Mouse (Mus musculus): ENCODE results near the gene Slc25a20. TPM values are rescaled to one million over a fixed set of nuclear protein-coding genes. Genes with fewer than 3 reads are reported as not detected.
"Not testable (repeated sequence)": the region's sequence is repeated elsewhere in the genome, so short reads cannot be mapped to it uniquely, and the experiment has no call there.

The Slc25a20 gene
- polyA plus RNA-seq, 1 experiment from 2014 or later: 31.2 TPM

DNA sequence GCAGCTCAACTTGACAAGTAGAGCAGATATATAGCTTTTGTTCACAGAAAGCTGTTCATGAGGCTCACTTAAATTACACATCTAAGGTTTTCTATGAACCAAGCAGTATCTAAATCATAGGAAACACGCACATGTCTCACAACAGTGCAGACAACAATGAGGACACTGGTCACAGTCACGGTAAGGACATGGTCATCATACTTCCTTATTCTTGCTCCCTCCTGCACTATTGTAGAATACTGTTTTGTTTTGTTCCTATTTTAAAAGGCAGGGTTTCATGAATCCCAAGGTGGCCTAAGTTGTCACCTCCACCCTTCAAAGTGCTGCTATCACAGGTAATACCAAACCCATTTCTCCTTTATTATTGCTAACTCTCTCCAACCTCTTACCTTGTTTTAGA, 22.1 kb upstream of the Slc25a20 start:
- H3K4me3 ChIP-seq (ENCODE audit: low read depth, low read length): no peak overlapping the region
- no peak overlapping the region for H3K27ac ChIP-seq (ENCODE audit: low read depth, low read length)
- peaks cover 3% of the 10 kb centered on the region; the same call in 1 of the 2 replicates for H3K36me3 ChIP-seq (ENCODE audit: control insufficient read depth, insufficient read depth, low read length)
- 96% methylated on average over 2 of the region's 2 CpGs for WGBS
- H3K4me2 ChIP-seq: no peak overlapping the region
- no peaks in the 10 kb centered on the region for H3K27me3 ChIP-seq (ENCODE audit: control insufficient read depth, insufficient read depth, low read length)
- no peaks in the 10 kb centered on the region for H3K9me3 ChIP-seq (ENCODE audit: control insufficient read depth, low read length)
- DNase-seq (ENCODE audit: low spot score, missing footprints): no peak
- H3K9ac ChIP-seq (ENCODE audit: low read length): no peak overlapping the region
- no peak for ATAC-seq (ENCODE audit: low FRiP score)
- H3K4me1 ChIP-seq (ENCODE audit: control insufficient read depth, insufficient read depth, low read length): no peaks in the 10 kb centered on the region

GRCm38 (mm10) chr9:108648166-108648565, 13.7 kb upstream of the Slc25a20 start:
- H3K27ac ChIP-seq (ENCODE audit: low read depth, low read length): no peak overlapping the region
- H3K4me3 ChIP-seq (ENCODE audit: low read depth, low read length): peak overlapping the region; percentile 94
- ATAC-seq (ENCODE audit: low FRiP score) (no peak), DNase-seq (ENCODE audit: low spot score, missing footprints) (peak; percentile 81)
- H3K36me3 ChIP-seq (ENCODE audit: control insufficient read depth, insufficient read depth, low read length): no peaks in the 10 kb centered on the region
- H3K9me3 ChIP-seq (ENCODE audit: control insufficient read depth, low read length): no peaks in the 10 kb centered on the region
- H3K4me2 ChIP-seq: peak overlapping the region; percentile 92
- peaks cover 12% of the 10 kb centered on the region for H3K4me1 ChIP-seq (ENCODE audit: control insufficient read depth, insufficient read depth, low read length)
- 49% methylated on average over 10 of the region's 10 CpGs for WGBS
- H3K27me3 ChIP-seq (ENCODE audit: control insufficient read depth, insufficient read depth, low read length): no peaks in the 10 kb centered on the region
- H3K9ac ChIP-seq (ENCODE audit: low read length): peak overlapping the region; percentile 85

- no peaks in the 10 kb centered on the region for H3K9me3 ChIP-seq (ENCODE audit: control insufficient read depth, low read length)
- peak; percentile 97 for ATAC-seq (ENCODE audit: low FRiP score)
- peak within 1 kb of the TSS; percentile 85 for H3K9ac ChIP-seq (ENCODE audit: low read length)
- H3K4me2 ChIP-seq: peak within 1 kb of the TSS; percentile 92
- WGBS: under 1% methylated on average over 96 of the region's 112 CpGs
- H3K4me1 ChIP-seq (ENCODE audit: control insufficient read depth, insufficient read depth, low read length): peaks cover 12% of the 10 kb centered on the region
- H3K27me3 ChIP-seq (ENCODE audit: control insufficient read depth, insufficient read depth, low read length): no peaks in the 10 kb centered on the region
- DNase-seq (ENCODE audit: low spot score, missing footprints): peak; percentile 99
- peak within 1 kb of the TSS; percentile 42; the same call in 1 of the 2 replicates for H3K27ac ChIP-seq (ENCODE audit: low read depth, low read length)
- H3K4me3 ChIP-seq (ENCODE audit: low read depth, low read length): peak within 1 kb of the TSS; percentile 94
- H3K36me3 ChIP-seq (ENCODE audit: control insufficient read depth, insufficient read depth, low read length): no peaks in the 10 kb centered on the region
Observed at GRCm38 (mm10) chr9:108648611-108649560, 13.0 kb upstream of the Slc25a20 start, which contains the start of gene Arih2. Gene Arih2 (minus strand): TSS chr9:108649386.

DNA sequence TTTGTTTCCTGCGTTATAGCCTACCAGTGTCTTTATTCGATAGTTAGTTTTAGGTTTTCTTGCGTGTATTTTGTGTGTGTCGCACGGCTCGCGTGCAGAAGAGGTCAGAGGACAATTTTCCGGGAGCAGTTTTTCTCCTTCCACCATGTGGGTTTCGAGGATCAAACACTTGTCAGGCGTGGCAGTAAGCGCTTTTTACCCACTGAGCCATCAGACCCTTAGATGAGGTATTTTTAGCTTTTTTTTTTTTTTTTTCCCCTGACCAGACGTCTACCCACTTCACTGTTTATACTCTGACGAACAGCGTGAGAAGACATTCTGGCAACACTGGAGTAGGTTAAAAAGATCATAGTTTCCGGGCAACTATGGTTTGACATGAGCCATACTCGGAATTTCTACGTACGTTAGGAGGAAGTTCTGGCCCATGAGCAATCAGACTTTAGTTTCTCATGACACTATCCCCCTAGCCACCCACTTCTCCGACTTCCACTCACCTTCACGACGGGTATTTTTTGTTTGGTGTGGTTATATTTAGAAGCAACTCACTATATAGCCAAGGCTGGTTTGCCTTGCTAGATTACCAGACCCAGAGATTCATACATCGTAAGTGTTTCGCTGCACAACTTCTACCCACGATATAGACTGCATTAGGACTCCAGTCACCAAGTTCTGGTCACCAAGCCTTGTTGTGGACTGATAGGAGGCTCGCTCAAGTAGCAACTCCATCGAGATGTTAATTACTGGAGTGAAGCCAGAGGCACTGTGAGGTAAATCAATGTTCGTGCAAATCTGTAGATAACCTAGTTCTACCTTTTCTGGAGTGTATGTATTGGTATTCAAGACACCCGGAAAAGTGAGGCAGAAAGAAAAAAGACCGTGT, 12.1 kb upstream of the Slc25a20 start:
- Histone ChIP-seq H3K27me3 (ENCODE audit: control insufficient read depth, insufficient read depth, low read length) (no peaks in the 10 kb centered on the region), H3K36me3 (ENCODE audit: control insufficient read depth, insufficient read depth, low read length) (no peaks in the 10 kb centered on the region), H3K9me3 (ENCODE audit: control insufficient read depth, low read length) (no peaks in the 10 kb centered on the region), H3K4me3 (ENCODE audit: low read depth, low read length) (peak overlapping the region; percentile 94), H3K27ac (ENCODE audit: low read depth, low read length) (no peak overlapping the region), H3K4me1 (ENCODE audit: control insufficient read depth, insufficient read depth, low read length) (peaks cover 12% of the 10 kb centered on the region), H3K9ac (ENCODE audit: low read length) (peak overlapping the region; percentile 85), H3K4me2 (peak overlapping the region; percentile 66)
- no peak for DNase-seq (ENCODE audit: low spot score, missing footprints)
- WGBS: 37% methylated on average over 29 of the region's 29 CpGs
- peak; percentile 33 for ATAC-seq (ENCODE audit: low FRiP score)

DNA sequence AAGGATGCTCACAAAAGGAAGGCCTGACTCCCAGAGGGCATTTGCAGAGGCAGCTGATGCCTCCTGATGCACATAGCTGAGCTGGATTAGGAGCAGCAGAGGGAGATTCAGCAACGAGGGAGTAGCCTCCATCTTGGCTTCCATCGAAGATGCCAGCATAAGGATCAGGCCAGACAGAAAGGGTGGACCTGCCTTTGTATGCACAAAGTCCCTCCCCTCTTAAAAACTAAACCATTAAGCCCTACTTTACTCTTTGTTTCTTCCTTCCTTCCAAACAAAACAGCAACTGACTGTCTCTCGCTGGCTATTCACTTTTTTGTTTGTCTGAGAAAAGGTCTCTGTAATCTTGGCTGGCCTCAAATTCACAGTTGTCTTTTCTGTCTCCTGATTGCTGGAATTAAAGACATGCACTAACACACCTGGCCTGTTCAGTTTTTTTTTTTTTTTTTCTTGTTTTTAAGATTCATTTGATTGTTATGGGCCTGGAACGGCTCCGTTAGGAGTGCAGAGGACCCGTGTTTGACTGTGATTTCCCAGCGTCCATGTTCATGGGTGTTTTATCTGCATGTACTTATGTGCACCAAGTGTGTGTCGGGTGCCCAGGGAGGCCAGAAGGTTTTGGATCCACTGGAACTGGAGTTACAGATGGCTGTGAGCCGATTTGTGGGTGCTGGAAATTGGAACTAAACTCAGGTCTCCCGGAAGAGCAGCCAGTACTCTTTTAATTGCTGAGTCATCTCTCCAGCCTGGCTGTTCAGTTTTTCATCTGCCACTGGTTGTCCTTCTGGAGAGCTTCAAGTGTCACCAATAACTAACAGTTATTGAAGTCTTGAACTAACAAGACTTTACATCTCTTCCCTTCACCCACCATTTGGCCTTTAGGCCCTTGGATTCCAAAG, 7.1 kb upstream of the Slc25a20 start:
- no peaks in the 10 kb centered on the region for H3K9me3 ChIP-seq (ENCODE audit: control insufficient read depth, low read length)
- H3K9ac ChIP-seq (ENCODE audit: low read length): no peak overlapping the region
- no peaks in the 10 kb centered on the region for H3K27me3 ChIP-seq (ENCODE audit: control insufficient read depth, insufficient read depth, low read length)
- H3K4me2 ChIP-seq: no peak overlapping the region
- ATAC-seq (ENCODE audit: low FRiP score) (no peak), DNase-seq (ENCODE audit: low spot score, missing footprints) (no peak)
- H3K27ac ChIP-seq (ENCODE audit: low read depth, low read length): no peak overlapping the region
- H3K36me3 ChIP-seq (ENCODE audit: control insufficient read depth, insufficient read depth, low read length): no peaks in the 10 kb centered on the region
- H3K4me3 ChIP-seq (ENCODE audit: low read depth, low read length): no peak overlapping the region
- WGBS: 80% methylated on average over 10 of the region's 10 CpGs
- H3K4me1 ChIP-seq (ENCODE audit: control insufficient read depth, insufficient read depth, low read length): peaks cover 4% of the 10 kb centered on the region

DNA sequence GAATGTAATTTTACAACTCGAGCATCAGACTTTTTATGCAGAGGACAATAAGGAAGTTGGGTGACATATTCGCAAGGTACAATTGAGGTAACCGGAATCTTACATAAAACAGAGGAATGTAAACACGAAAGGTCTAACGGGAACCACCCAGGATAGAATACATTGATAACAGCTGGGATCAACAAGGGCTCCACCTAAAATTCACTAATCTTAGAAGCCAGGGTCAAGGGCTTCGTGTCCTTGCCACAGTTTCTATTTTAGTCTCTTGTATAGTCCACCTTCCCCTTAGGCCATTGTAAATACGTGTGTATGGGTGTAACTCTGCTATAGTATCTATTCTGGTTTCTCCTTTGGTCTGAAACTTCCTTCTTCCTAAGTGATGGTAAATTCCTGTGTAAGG, 6.0 kb upstream of the Slc25a20 start:
- not testable (repeated sequence) for H3K9ac ChIP-seq (ENCODE audit: low read length); H3K9me3 ChIP-seq (ENCODE audit: control insufficient read depth, low read length); ATAC-seq (ENCODE audit: low FRiP score); H3K27ac ChIP-seq (ENCODE audit: low read depth, low read length); H3K36me3 ChIP-seq (ENCODE audit: control insufficient read depth, insufficient read depth, low read length); DNase-seq (ENCODE audit: low spot score, missing footprints); H3K4me1 ChIP-seq (ENCODE audit: control insufficient read depth, insufficient read depth, low read length); H3K27me3 ChIP-seq (ENCODE audit: control insufficient read depth, insufficient read depth, low read length); H3K4me2 ChIP-seq; H3K4me3 ChIP-seq (ENCODE audit: low read depth, low read length)
- WGBS: 86% methylated on average over 7 of the region's 7 CpGs

DNA sequence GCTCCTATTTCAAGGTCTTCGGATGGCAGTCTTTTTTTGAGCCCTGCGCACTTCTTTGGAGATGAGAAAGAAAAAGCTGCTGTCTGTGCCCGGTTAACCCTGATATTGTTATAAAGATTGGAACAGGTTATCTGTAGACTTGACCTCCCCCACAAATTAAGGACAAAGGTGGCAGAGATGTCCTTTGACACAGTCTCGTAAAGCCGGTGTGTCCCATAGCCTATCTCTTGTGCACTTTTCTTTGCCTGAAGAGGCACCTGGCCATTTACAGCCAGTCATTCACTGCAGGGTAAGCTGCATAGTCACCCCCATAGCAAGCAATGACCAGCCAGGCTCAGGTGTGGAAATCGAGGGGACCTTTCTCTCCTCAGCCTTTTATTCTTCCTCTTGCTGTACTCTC, 772 bp downstream of the Slc25a20 start:
- Histone ChIP-seq H3K27me3 (ENCODE audit: control insufficient read depth, insufficient read depth, low read length) (no peaks in the 10 kb centered on the region), H3K9me3 (ENCODE audit: control insufficient read depth, low read length) (no peaks in the 10 kb centered on the region), H3K4me2 (peak overlapping the region; percentile 71), H3K9ac (ENCODE audit: low read length) (peak overlapping the region; percentile 68), H3K4me1 (ENCODE audit: control insufficient read depth, insufficient read depth, low read length) (peaks cover 9% of the 10 kb centered on the region), H3K27ac (ENCODE audit: low read depth, low read length) (no peak overlapping the region), H3K36me3 (ENCODE audit: control insufficient read depth, insufficient read depth, low read length) (no peaks in the 10 kb centered on the region), H3K4me3 (ENCODE audit: low read depth, low read length) (peak overlapping the region; percentile 72)
- DNase-seq (ENCODE audit: low spot score, missing footprints) (no peak), ATAC-seq (ENCODE audit: low FRiP score) (no peak)
- 53% methylated on average over 6 of the region's 6 CpGs for WGBS

GRCm38 (mm10) chr9:108669875-108670274, 8.0 kb downstream of the Slc25a20 start:
- no peak overlapping the region for H3K4me3 ChIP-seq (ENCODE audit: low read depth, low read length)
- WGBS: 52% methylated on average over 8 of the region's 8 CpGs

More at GRCm38 (mm10) chr9:108669875-108670274, 8.0 kb downstream of the Slc25a20 start:
- Histone ChIP-seq H3K9ac (ENCODE audit: low read length) (no peak overlapping the region), H3K4me2 (no peak overlapping the region), H3K4me1 (ENCODE audit: control insufficient read depth, insufficient read depth, low read length) (no peaks in the 10 kb centered on the region), H3K36me3 (ENCODE audit: control insufficient read depth, insufficient read depth, low read length) (peaks cover 3% of the 10 kb centered on the region), H3K9me3 (ENCODE audit: control insufficient read depth, low read length) (peaks cover 3% of the 10 kb centered on the region; the same call in 1 of the 2 replicates), H3K27ac (ENCODE audit: low read depth, low read length) (no peak overlapping the region), H3K27me3 (ENCODE audit: control insufficient read depth, insufficient read depth, low read length) (no peaks in the 10 kb centered on the region)
- peak; percentile 89 for DNase-seq (ENCODE audit: low spot score, missing footprints)
- no peak for ATAC-seq (ENCODE audit: low FRiP score)

Measured in midbrain, embryonic 11.5 days (tissue).